Mouse (Mus musculus) liver, adult 2 months (tissue): Measurements from ENCODE around the gene Dctpp1. TPM values are rescaled to one million over a fixed set of nuclear protein-coding genes. Genes with fewer than 3 reads are reported as not detected.

Source experiments
- DNase-seq: peaks from one replicate; pipeline ENCODE4 v3.0.0-alpha.2; 2011; ENCODE audit warnings: low read depth, low spot score; ENCODE audit errors: extremely low read depth
- H3K27ac ChIP-seq: fragments of 200-500 bp; replicated peaks from 2 replicates; pipeline ENCODE4 v1.5.1; 2012; ENCODE audit warnings: low read depth, mild to moderate bottlenecking, control low read depth, inconsistent platforms, low read length; ENCODE audit not compliant: insufficient read depth
- H3K27me3 ChIP-seq: fragments of 200-500 bp; 2 replicates; pipeline ENCODE4 v1.6.1; 2012; ENCODE audit warnings: mild to moderate bottlenecking, moderate library complexity, low read length, inconsistent platforms; ENCODE audit not compliant: control insufficient read depth, insufficient read depth
- H3K36me3 ChIP-seq: fragments of 200-500 bp; 2 replicates; pipeline ENCODE4 v1.6.1; 2012; ENCODE audit warnings: low read length, inconsistent platforms; ENCODE audit not compliant: control insufficient read depth, insufficient read depth
- H3K4me1 ChIP-seq: fragments of 200-500 bp; 2 replicates; pipeline ENCODE4 v1.6.1; 2011; ENCODE audit warnings: low read length; ENCODE audit not compliant: control insufficient read depth, insufficient read depth
- H3K4me3 ChIP-seq: fragments of 200-500 bp; 2 replicates; pipeline ENCODE4 v1.5.1; 2011; ENCODE audit warnings: low read depth, mild to moderate bottlenecking, control low read depth, low read length, moderate library complexity; ENCODE audit not compliant: insufficient read depth
- H3K79me2 ChIP-seq: fragments of 200-500 bp; 2 replicates; pipeline ENCODE4 v1.6.1; 2012; ENCODE audit warnings: inconsistent platforms, mild to moderate bottlenecking, low read length, moderate library complexity; ENCODE audit not compliant: control insufficient read depth, insufficient read depth
- H3K9ac ChIP-seq: fragments of 200-500 bp; 2 replicates; pipeline ENCODE4 v1.6.1; 2012; ENCODE audit warnings: low read depth, mild to moderate bottlenecking, control low read depth, inconsistent platforms, low read length
- CTCF ChIP-seq: fragments of 200-500 bp; IDR thresholded peaks from 2 replicates; pipeline ENCODE4 v1.5.1; 2011; ENCODE audit warnings: low read depth, low read length, control low read depth
- POLR2A ChIP-seq: fragments of 200-500 bp; IDR thresholded peaks from 2 replicates; pipeline ENCODE4 v1.6.1; 2011; ENCODE audit warnings: low read length, control low read depth; ENCODE audit not compliant: insufficient read depth; ENCODE audit errors: extremely low read depth
- WGBS: fragments of 180-500 bp; shearing (Covaris S2); methylation state at CpG from one replicate; pipeline ENCODE4 v1.1.7; 2018; 5-methylcytosine and 5-hydroxymethylcytosine counted together
- polyA plus RNA-seq: library from polyadenylated mRNA; depleted of rRNA; stranded (reverse); fragments of >200 nt; gene quantifications from 2 replicates; pipeline ENCODE4 v1.2.3, GENCODE M21; 2012
- total RNA-seq: library from RNA; depleted of rRNA; stranded (reverse); fragments of >200 nt; gene quantifications from 2 replicates; pipeline ENCODE4 v1.2.3, GENCODE M21; 2014

Gene Dctpp1
- total and polyA plus RNA-seq, 2 experiments = 61.5 to 70.7 TPM

DNA sequence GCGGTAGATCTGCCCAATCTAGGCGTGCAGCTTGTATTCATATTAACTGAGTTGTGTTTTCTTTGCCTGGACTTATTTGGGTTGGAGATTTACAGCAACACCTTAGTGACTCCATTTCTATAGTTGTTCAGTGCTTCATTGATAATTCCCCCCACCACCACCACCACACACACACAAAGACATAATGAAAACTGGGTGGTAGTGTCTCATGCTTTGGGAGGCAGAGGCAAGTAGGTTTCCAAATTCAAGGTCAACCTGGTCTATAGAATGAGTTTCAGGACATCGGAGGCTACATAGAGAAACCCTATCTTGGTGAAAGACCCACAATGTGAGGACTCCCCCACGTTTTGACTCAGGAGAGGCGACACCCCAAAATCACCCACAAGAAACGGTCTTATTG, 35.9 kb downstream of the Dctpp1 start:
- no peak for TF ChIP-seq CTCF
- no peak for TF ChIP-seq POLR2A
- H3K4me3 ChIP-seq = no peak overlapping the region
- no peaks in the 10 kb centered on the region for H3K27me3 ChIP-seq
- H3K4me1 ChIP-seq = no peaks in the 10 kb centered on the region
- no peaks in the 10 kb centered on the region for H3K36me3 ChIP-seq
- H3K27ac ChIP-seq = no peak overlapping the region
- H3K79me2 ChIP-seq = no peaks in the 10 kb centered on the region
- H3K9ac ChIP-seq = no peak overlapping the region
- DNase-seq = no peak
- WGBS = 92% methylated on average over 6 of the region's 6 CpGs

DNA sequence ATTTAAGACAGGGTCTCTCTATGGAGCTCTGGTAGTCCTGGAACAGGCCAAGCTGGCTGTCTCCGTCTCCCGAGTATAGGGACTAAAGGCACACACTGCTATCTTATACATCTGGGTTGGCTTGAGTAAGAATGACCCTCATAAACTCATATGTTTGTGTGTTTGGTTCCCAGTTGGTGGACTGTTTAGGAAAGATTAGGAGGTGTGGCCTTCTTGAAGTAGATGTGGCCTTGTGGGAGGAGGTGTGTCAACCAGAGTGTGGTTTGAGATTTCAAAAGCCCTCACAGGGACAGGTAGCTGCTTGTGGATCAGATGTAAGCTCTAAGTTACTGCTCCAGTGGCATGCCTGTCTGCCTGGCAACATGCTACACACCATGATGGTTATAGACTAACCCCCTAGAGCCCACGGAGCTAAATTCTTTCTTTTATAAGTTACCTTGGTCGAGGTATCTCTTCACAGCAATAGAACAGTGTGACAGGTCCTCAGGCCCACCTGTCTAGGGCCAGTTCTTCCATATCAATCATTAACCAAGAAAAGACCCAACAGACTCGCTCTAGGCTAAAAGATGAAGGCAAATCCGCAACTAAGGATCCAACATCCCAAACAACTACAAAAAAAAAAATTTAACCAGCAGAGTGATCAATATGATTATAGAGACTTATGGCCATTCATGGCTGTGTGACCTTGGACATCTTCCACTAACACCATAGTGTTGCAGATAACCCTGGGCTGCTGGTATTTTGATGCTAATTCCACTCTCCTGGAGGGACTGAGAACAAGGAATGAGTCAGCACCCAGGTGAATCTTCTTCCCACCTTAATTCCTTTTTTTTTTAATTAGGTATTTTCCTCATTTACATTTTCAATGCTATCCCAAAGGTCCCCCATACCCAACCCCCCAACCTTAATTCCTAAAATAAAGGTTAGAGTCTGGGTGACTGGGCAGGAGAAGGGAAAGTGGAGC, 36.7 kb downstream of the Dctpp1 start:
- Histone ChIP-seq H3K27me3 (no peaks in the 10 kb centered on the region), H3K79me2 (no peaks in the 10 kb centered on the region), H3K9ac (no peak overlapping the region), H3K27ac (no peak overlapping the region), H3K4me3 (no peak overlapping the region), H3K4me1 (no peaks in the 10 kb centered on the region), H3K36me3 (no peaks in the 10 kb centered on the region)
- DNase-seq = no peak
- no peak for TF ChIP-seq POLR2A
- TF ChIP-seq CTCF = no peak
- WGBS = 77% methylated on average over 6 of the region's 6 CpGs

DNA sequence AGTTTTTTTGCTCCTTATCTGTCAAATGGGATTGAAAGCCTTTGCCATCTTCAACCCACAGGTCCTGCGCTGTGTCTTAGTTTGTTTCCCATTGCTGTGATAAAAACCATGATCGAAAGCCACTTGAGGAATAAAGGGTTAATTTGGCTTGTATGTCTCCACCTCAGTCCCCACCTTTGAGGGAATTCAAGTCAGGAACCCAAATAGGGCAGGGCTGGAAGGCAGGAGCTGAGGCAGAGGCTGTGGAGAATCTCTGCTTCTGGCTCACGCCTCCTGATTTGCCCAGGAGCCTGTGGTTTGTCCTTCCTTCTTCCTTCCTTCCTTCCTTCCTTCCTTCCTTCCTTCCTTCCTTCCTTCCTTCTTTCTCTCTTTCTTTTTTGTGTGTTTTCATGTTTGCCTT, 37.4 kb downstream of the Dctpp1 start:
- no peak overlapping the region for H3K9ac ChIP-seq
- no peaks in the 10 kb centered on the region for H3K4me1 ChIP-seq
- DNase-seq = no peak
- H3K79me2 ChIP-seq = no peaks in the 10 kb centered on the region
- TF ChIP-seq POLR2A (no peak), CTCF (no peak)
- no peak overlapping the region for H3K27ac ChIP-seq
- no peaks in the 10 kb centered on the region for H3K36me3 ChIP-seq
- H3K4me3 ChIP-seq = no peak overlapping the region
- 97% methylated on average over 3 of the region's 3 CpGs for WGBS
- no peaks in the 10 kb centered on the region for H3K27me3 ChIP-seq

DNA sequence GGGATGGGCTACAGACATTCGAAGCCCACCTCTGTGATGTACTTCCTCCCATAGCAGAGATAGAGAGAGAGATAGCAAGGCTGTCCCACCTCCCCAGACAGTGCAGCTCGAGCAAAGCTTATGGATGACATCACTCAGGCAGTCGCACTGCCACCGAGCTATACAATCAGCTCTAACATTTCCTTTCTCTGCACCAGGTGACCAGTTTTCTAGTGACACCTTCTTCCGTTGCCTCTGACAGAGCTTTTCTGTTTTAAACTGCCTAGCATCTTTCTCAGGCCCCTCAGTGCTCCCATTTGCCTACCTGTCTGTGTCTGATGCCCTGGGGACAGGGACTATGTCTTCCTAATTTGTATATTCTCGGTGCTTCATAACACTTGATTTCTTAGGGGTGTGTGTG, 40.1 kb downstream of the Dctpp1 start:
- no peak overlapping the region for H3K9ac ChIP-seq
- no peak overlapping the region for H3K27ac ChIP-seq

DNA sequence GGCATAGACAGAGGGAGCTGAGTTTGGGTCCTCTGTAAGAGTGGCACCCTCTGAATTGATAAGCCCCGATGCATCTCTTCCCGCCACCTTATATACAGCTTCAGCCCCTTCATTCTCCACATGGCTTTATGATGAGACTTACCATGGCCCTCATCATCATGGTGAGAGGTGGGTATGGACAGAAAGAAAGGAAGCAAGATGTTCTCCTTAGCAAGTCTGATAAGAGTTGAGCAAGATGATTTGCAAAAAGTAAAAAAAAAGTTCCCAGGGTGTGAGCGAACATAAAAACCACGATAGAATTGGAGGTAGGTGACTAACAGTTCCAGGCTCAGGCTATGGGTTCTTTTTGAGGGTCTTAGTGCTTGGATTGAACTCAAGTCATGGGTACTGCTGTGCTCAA, 41.8 kb downstream of the Dctpp1 start:
- Histone ChIP-seq H3K27me3 (no peaks in the 10 kb centered on the region), H3K4me1 (no peaks in the 10 kb centered on the region), H3K9ac (no peak overlapping the region), H3K4me3 (no peak overlapping the region), H3K36me3 (no peaks in the 10 kb centered on the region), H3K27ac (no peak overlapping the region), H3K79me2 (no peaks in the 10 kb centered on the region)
- DNase-seq = no peak
- TF ChIP-seq POLR2A (no peak), CTCF (no peak)
- WGBS = 91% methylated on average over 4 of the region's 4 CpGs

More for the DNA sequence above, 40.1 kb downstream of the Dctpp1 start:
- no peaks in the 10 kb centered on the region for H3K4me1 ChIP-seq
- TF ChIP-seq CTCF (no peak), POLR2A (no peak)
- WGBS = 68% methylated on average over 6 of the region's 6 CpGs
- no peaks in the 10 kb centered on the region for H3K36me3 ChIP-seq
- H3K79me2 ChIP-seq = no peaks in the 10 kb centered on the region
- no peaks in the 10 kb centered on the region for H3K27me3 ChIP-seq
- DNase-seq = no peak
- H3K4me3 ChIP-seq = no peak overlapping the region
